Mouse (Mus musculus): Measurements from ENCODE around the gene Dbnl. TPM values are rescaled to one million over a fixed set of nuclear protein-coding genes. Genes with fewer than 3 reads are reported as not detected.

The Dbnl gene
- total and polyA plus RNA-seq, 3 experiments: 70.3 to 124 (median 77.3) TPM

DNA sequence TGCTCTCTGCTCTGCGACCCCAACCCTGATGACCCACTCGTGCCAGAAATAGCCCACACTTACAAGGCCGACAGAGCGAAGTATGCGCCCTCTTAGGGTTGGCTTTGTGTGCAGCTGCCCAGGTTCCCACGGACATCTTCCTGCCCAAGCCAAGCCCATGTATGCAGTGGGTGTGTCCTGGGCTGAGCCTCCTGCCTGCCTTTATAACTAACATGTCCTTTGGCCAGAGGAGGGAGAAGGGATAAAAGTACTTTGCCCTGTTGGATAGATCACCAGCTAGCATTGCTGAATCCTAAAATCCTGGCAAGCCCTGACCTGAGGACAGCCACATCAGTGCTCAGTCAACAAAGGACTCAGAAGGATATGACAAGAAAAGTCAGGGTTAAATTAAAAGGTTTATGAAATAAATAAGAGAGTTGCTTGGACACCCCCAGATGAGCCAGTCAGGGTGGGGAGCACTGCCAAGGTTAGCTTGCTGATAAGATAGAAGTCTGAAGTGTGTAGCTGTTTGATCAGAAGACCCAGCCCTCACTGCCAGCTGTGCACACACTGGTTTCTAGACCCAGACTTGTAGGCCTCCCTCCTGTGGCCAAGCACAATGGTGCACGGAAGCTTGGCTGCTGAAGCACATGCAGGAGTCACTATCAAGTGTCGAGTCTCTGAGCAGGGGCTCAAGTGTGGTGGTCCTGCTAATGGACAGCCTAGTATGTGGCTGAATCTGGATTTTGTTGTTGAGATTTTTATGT, 5.9 kb upstream of the Dbnl start:
- in situ Hi-C loops (cut with MboI; ENCODE audit: low pct_ligation_motif_present, low pct_unique_long_range_greater_than_20kb, low sequenced_read_pairs): loop anchor here (10.0 kb wide), 1 partner anchor 298 kb away; no protein-coding TSS in a partner anchor
- TF ChIP-seq ELF1 (IDR thresholded peaks at IDR 0.05; ENCODE audit: low read depth, low read length) (no peak), POLR2A (IDR thresholded peaks at IDR 0.05; ENCODE audit: low read depth, low read length) (no peak), CTCF (conservative IDR thresholded peaks at IDR 0.05 in 1 of 2, IDR thresholded peaks at IDR 0.05 in 1 of 2; ENCODE audit: low read depth in 2 of 2, low read length in 2 of 2) (peak in 1 of 2 experiments; percentile 49; a peak in 2 of 4 replicates), MYC (IDR thresholded peaks at IDR 0.05; ENCODE audit: low read depth, low read length) (no peak), TBP (conservative IDR thresholded peaks at IDR 0.05; ENCODE audit: low read depth, low read length) (no peak), TCF12 (IDR thresholded peaks at IDR 0.05; ENCODE audit: low read depth, low read length) (no peak), SMC3 (IDR thresholded peaks at IDR 0.05; ENCODE audit: low read depth, low read length) (peak; percentile 43), RAD21 (IDR thresholded peaks at IDR 0.05; ENCODE audit: low read depth, low read length) (peak; percentile 6)
- Histone ChIP-seq H3K4me2 (ENCODE audit: insufficient read depth, low read depth, poor library complexity, severe bottlenecking) (no peak overlapping the region), H3K4me1 (ENCODE audit: control insufficient read depth in 1 of 2, insufficient read depth in 2 of 2) (peaks cover 0 to 8% of the 10 kb centered on the region in 2 experiments; a peak in 3 of 4 replicates), H3K79me2 (replicated peaks; ENCODE audit: control insufficient read depth, extremely low read depth, insufficient read depth, poor library complexity, severe bottlenecking) (peaks cover 4% of the 10 kb centered on the region; the same call in 1 of the 2 replicates), H3K4me3 (replicated peaks in 1 of 3; ENCODE audit: low read depth in 2 of 3, low read length in 2 of 3, poor library complexity in 1 of 3) (no peak overlapping the region), H3K27ac (ENCODE audit: insufficient read depth, low read depth) (no peak overlapping the region), H3K9ac (ENCODE audit: insufficient read depth, low read depth) (no peak overlapping the region), H3K9me3 (replicated peaks; ENCODE audit: low read length) (no peaks in the 10 kb centered on the region), H3K27me3 (replicated peaks) (no peaks in the 10 kb centered on the region), H3K36me3 (replicated peaks in 1 of 2; ENCODE audit: control insufficient read depth in 1 of 2, insufficient read depth in 1 of 2, low read length in 1 of 2) (peaks cover 16 to 49% of the 10 kb centered on the region in 2 experiments)
- DNase-seq (ENCODE audit: extremely low read depth): no peak
- dilution Hi-C loops (cut with MboI; ENCODE audit: extremely low pct_ligation_motif_present, extremely low pct_unique_long_range_greater_than_20kb, low sequenced_read_pairs): no loop called here

DNA sequence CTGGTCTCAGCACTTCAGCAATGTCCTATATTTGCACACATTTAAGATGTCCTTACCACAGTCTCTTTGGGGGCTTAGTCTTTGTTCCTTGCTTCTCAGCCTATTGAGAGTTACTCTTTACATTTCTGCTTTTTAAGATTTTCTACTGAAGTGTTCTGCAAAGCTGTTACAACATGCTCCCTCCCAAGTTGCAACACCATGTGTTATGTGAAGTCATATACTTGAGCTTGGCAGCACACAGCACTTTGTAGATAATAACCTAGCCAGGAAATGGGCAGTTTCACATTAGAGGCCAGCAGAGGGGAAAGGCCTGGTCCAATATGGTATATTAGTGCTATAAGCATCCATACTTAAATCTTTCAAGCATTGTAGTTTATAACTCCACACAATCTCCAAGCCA, 2.6 kb upstream of the Dbnl start:
- Histone ChIP-seq H3K9me3 (replicated peaks; ENCODE audit: low read length) (no peaks in the 10 kb centered on the region), H3K4me1 (ENCODE audit: control insufficient read depth in 1 of 2, insufficient read depth in 2 of 2) (peaks cover 12 to 25% of the 10 kb centered on the region in 2 experiments), H3K27ac (ENCODE audit: insufficient read depth, low read depth) (no peak overlapping the region), H3K9ac (ENCODE audit: insufficient read depth, low read depth) (no peak overlapping the region), H3K79me2 (replicated peaks; ENCODE audit: control insufficient read depth, extremely low read depth, insufficient read depth, poor library complexity, severe bottlenecking) (peaks cover 19% of the 10 kb centered on the region), H3K4me3 (replicated peaks in 1 of 3; ENCODE audit: low read depth in 2 of 3, low read length in 2 of 3, poor library complexity in 1 of 3) (no peak overlapping the region), H3K36me3 (replicated peaks in 1 of 2; ENCODE audit: control insufficient read depth in 1 of 2, insufficient read depth in 1 of 2, low read length in 1 of 2) (peaks cover 7 to 35% of the 10 kb centered on the region in 2 experiments), H3K4me2 (ENCODE audit: insufficient read depth, low read depth, poor library complexity, severe bottlenecking) (no peak overlapping the region), H3K27me3 (replicated peaks) (no peaks in the 10 kb centered on the region)
- no peak for DNase-seq (ENCODE audit: extremely low read depth)
- in situ Hi-C loops (cut with MboI; ENCODE audit: low pct_ligation_motif_present, low pct_unique_long_range_greater_than_20kb, low sequenced_read_pairs) (loop anchor here (10.0 kb wide), 1 partner anchor 301 kb away; no protein-coding TSS in a partner anchor), dilution Hi-C loops (cut with MboI; ENCODE audit: extremely low pct_ligation_motif_present, extremely low pct_unique_long_range_greater_than_20kb, low sequenced_read_pairs) (no loop called here)
- 0 out of 2 replicates have a peak, but pooled peaks have one; percentile 35 for TF ChIP-seq POLR2A (IDR thresholded peaks at IDR 0.05; ENCODE audit: low read depth, low read length)
- TF ChIP-seq CHD1 (IDR thresholded peaks at IDR 0.05; ENCODE audit: low read depth, low read length): no peak

DNA sequence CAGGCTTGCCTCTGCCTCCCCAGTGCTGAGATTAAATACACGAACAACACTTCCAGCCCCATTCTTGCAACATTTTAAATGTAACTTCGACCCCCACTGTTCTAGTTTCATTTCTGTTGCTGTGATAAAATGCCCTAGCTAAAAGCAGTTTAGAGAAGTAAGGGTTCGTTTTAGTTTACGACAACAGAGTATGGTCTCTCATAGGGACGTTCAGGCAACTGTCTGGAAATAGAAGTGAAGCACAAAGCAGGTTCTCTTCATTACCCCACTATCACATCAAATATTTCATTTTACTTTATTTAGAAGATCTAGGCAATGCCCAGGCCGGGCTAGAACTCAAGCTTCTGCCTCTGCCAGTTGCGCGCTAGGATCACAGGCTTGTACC, 625 bp upstream of the Dbnl start:
- no peaks in the 10 kb centered on the region for H3K27me3 ChIP-seq (replicated peaks)
- DNase-seq (ENCODE audit: extremely low read depth): no peak
- H3K27ac ChIP-seq (ENCODE audit: insufficient read depth, low read depth): peak overlapping the region; percentile 59
- H3K36me3 ChIP-seq (replicated peaks in 1 of 2; ENCODE audit: control insufficient read depth in 1 of 2, insufficient read depth in 1 of 2, low read length in 1 of 2): peaks cover 14 to 35% of the 10 kb centered on the region in 2 experiments
- no peaks in the 10 kb centered on the region for H3K9me3 ChIP-seq (replicated peaks; ENCODE audit: low read length)
- peak overlapping the region; percentile 97 for H3K9ac ChIP-seq (ENCODE audit: insufficient read depth, low read depth)
- TF ChIP-seq MAX (IDR thresholded peaks at IDR 0.05; ENCODE audit: low read length): no peak
- TF ChIP-seq ZKSCAN1 (IDR thresholded peaks at IDR 0.05; ENCODE audit: borderline replicate concordance, low read depth, low read length): no peak
- no peak for TF ChIP-seq CHD1 (IDR thresholded peaks at IDR 0.05; ENCODE audit: low read depth, low read length)
- no peak for TF ChIP-seq ELF1 (IDR thresholded peaks at IDR 0.05; ENCODE audit: low read depth, low read length)
- no peak for TF ChIP-seq CHD2 (IDR thresholded peaks at IDR 0.05; ENCODE audit: low read length)
- no peak for TF ChIP-seq PAX5 (IDR thresholded peaks at IDR 0.05; ENCODE audit: low read length)
- no peak for TF ChIP-seq MEF2A (IDR thresholded peaks at IDR 0.05; ENCODE audit: borderline replicate concordance, low read depth, low read length)
- no peak for TF ChIP-seq USF1 (IDR thresholded peaks at IDR 0.05; ENCODE audit: low read depth, low read length)
- no peak for TF ChIP-seq POLR2AphosphoS2 (IDR thresholded peaks at IDR 0.05; ENCODE audit: low read depth, low read length)
- TF ChIP-seq BHLHE40 (IDR thresholded peaks at IDR 0.05; ENCODE audit: low read depth, low read length): no peak
- no peak for TF ChIP-seq SIN3A (IDR thresholded peaks at IDR 0.05; ENCODE audit: low read length)
- no peak for TF ChIP-seq SMC3 (IDR thresholded peaks at IDR 0.05; ENCODE audit: low read depth, low read length)
- no peak for TF ChIP-seq MYC (IDR thresholded peaks at IDR 0.05; ENCODE audit: low read depth, low read length)
- TF ChIP-seq ETS1 (conservative IDR thresholded peaks at IDR 0.05; ENCODE audit: low read depth, low read length): no peak
- peak overlapping the region; percentile 72 to 99 (median 75) for H3K4me3 ChIP-seq (replicated peaks in 1 of 3; ENCODE audit: low read depth in 2 of 3, low read length in 2 of 3, poor library complexity in 1 of 3)
- H3K4me1 ChIP-seq (ENCODE audit: control insufficient read depth in 1 of 2, insufficient read depth in 2 of 2): peaks cover 12 to 41% of the 10 kb centered on the region in 2 experiments
- dilution Hi-C loops (cut with MboI; ENCODE audit: extremely low pct_ligation_motif_present, extremely low pct_unique_long_range_greater_than_20kb, low sequenced_read_pairs): no loop called here
- peak overlapping the region; percentile 97 for H3K4me2 ChIP-seq (ENCODE audit: insufficient read depth, low read depth, poor library complexity, severe bottlenecking)
- peaks cover 22% of the 10 kb centered on the region for H3K79me2 ChIP-seq (replicated peaks; ENCODE audit: control insufficient read depth, extremely low read depth, insufficient read depth, poor library complexity, severe bottlenecking)
- in situ Hi-C loops (cut with MboI; ENCODE audit: low pct_ligation_motif_present, low pct_unique_long_range_greater_than_20kb, low sequenced_read_pairs): loop anchor here (10.0 kb wide), 1 partner anchor 303 kb away; no protein-coding TSS in a partner anchor

All from CH12.LX (cell line).